Mouse (Mus musculus) bone marrow, adult 2 months (tissue): ENCODE measurements around the gene Nploc4.

ENCODE experiments used
- CTCF ChIP-seq: fragments of 200-500 bp; IDR thresholded peaks from 2 replicates; pipeline ENCODE4 v1.5.1; 2011; ENCODE audit warnings: low read length, control low read depth; ENCODE audit not compliant: control insufficient read depth, insufficient read depth
- POLR2A ChIP-seq: fragments of 200-500 bp; IDR thresholded peaks from 2 replicates; pipeline ENCODE4 v1.6.1; 2011; ENCODE audit warnings: low read depth, mild to moderate bottlenecking, control low read depth, low read length, borderline replicate concordance; ENCODE audit not compliant: control insufficient read depth

DNA sequence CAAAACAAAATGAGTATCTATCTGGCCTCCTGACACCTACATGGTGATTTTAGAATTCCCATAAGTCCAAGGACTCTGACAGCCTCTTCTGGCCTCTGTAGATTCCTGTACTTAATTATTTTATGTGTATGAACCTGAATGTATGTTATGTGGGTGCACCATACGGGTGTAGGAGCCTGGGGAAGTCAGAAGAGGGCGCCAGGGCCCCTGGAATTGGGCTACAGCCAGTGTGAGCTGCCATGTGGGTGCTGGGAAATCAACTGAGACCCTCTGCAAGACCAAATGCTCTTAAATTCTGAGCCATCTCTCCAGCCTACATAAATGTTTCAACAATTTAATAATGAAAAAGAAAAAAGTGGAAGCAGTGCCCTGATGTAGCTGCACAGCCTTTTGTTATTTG is 100.1 kb downstream of the Nploc4 start:
- TF ChIP-seq POLR2A (no peak), CTCF (no peak)
